Mouse (Mus musculus) embryonic fibroblast, embryonic 13.5 days (primary cell): ENCODE measurements around the gene Bfar. TPM values are rescaled to one million over a fixed set of nuclear protein-coding genes. Genes with fewer than 3 reads are reported as not detected.
"Not testable (repeated sequence)": the region's sequence is repeated elsewhere in the genome, so short reads cannot be mapped to it uniquely, and the experiment has no call there.

ENCODE experiments used
- H3K27ac ChIP-seq: 2 replicates; pipeline ENCODE4 v1.5.1; 2012; ENCODE audit warnings: low read length, control low read depth, inconsistent platforms; ENCODE audit not compliant: insufficient read depth
- H3K4me1 ChIP-seq: 2 replicates; pipeline ENCODE4 v1.6.1; 2011; ENCODE audit warnings: low read length; ENCODE audit not compliant: control insufficient read depth, insufficient read depth
- H3K4me3 ChIP-seq: 2 replicates; pipeline ENCODE4 v1.5.1; 2011; ENCODE audit warnings: mild to moderate bottlenecking, control low read depth, low read length; ENCODE audit not compliant: insufficient read depth
- CTCF ChIP-seq: IDR thresholded peaks from 2 replicates; pipeline ENCODE4 v1.5.1; 2011; ENCODE audit warnings: mild to moderate bottlenecking, control low read depth, low read length, moderate library complexity, borderline replicate concordance; ENCODE audit not compliant: insufficient read depth
- POLR2A ChIP-seq: IDR thresholded peaks from 2 replicates; pipeline ENCODE4 v1.6.1; 2011; ENCODE audit warnings: low read depth, mild to moderate bottlenecking, control low read depth, low read length, moderate library complexity
- polyA plus RNA-seq: library from polyadenylated mRNA; stranded (reverse); fragments of >200 nt; gene quantifications from 2 replicates; pipeline ENCODE4 v1.2.4, GENCODE M21; 2011; ENCODE audit warnings: low read depth; ENCODE audit not compliant: missing spikeins, insufficient read length

The Bfar gene
- polyA plus RNA-seq, 1 experiment, result 51.7 TPM

DNA sequence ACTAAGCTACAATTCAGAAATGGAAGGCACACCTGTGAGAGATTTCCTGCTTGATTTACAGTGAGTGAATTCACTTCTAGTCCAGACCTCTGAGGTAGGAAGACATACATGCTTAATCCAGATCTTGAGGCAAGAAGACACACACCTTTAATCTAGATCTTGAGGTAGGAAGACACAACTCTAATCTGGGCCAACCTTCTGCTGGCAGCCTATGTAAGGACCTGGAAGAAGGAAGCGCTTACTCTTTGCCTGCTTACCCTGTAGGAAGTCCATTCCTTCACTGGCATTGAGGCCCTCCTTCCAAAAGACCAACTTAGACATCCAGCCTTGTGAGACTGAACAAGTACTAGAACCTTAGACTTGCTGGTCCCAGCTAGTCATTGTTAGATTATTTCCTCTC, 2.4 kb upstream of the Bfar start:
- H3K4me1 ChIP-seq, result no peaks in the 10 kb centered on the region
- TF ChIP-seq CTCF (no peak), POLR2A (no peak)

DNA sequence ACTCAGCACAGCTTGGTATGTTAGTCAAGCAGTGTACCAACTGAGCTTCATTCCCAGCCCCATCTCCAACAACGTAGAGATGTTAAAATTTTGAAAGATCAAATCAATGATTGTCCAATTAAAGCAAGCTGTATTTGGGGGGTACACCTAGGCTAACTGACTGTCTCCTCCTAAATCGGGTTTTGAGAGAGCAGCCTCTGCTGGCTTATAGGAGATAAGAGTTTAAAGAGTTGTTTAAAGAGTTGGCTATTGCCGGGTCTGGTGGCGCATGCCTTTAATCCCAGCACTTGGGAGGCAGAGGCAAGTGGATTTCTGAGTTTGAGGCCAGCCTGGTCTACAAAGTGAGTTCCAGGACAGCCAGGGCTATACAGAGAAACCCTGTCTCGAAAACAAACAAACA, 762 bp upstream of the Bfar start:
- not testable (repeated sequence) for H3K27ac ChIP-seq, H3K4me3 ChIP-seq, H3K4me1 ChIP-seq

More for the DNA sequence above, 2.4 kb upstream of the Bfar start:
- H3K27ac ChIP-seq, result no peak overlapping the region
- H3K4me3 ChIP-seq, result no peak overlapping the region

DNA sequence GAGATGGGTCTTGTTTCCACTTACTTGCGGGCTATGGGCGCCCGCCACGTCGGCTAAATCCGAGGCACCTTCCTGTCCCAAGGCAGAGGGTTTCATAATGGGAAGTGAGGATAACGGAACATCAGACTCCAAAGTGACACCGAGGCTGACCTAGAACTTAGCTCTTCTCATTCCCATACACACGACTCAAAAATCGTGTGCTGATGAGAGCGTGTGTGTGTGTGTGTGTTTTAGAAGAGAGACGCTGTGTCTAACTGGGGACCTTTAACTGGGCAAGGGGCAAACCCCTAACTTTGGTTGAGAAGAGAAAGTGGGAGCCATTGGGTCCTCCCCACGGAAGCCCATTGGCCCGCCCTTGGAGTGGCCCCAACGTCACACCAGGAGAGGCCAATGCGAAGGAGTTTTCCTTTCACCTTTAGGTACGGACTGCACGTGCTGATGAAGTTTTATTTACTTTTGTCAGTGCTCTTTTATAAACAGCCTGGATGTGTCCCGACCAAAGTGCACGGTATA, 784 bp downstream of the Bfar start:
- Histone ChIP-seq H3K4me1 (no peaks in the 10 kb centered on the region), H3K27ac (peak overlapping the region; percentile 10; the same call in 1 of the 2 replicates), H3K4me3 (peak overlapping the region; percentile 99)
- TF ChIP-seq POLR2A (peak; percentile 65), CTCF (no peak)

DNA sequence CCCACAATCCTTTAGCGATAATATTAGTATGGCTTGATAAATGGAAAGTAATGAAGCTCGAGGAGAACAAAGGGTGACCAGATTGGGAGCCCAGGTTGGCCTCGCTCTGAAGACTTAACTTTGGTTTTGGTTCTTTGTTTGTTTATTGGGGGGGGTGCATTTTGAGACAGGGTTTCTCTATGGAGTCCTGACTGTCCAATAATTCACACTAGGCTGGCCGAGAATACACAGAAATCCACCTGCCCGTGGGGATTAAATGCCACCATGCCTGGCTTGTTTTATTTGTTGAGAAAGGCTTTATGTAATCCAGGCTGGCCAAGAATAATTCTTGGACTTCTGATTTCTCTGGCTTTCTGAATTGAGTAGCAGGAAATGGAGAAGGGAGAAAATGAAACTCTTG, 1.5 kb downstream of the Bfar start:
- Histone ChIP-seq H3K4me3 (no peak overlapping the region), H3K4me1 (no peaks in the 10 kb centered on the region), H3K27ac (no peak overlapping the region)
- TF ChIP-seq POLR2A, result no peak
- no peak for TF ChIP-seq CTCF

DNA sequence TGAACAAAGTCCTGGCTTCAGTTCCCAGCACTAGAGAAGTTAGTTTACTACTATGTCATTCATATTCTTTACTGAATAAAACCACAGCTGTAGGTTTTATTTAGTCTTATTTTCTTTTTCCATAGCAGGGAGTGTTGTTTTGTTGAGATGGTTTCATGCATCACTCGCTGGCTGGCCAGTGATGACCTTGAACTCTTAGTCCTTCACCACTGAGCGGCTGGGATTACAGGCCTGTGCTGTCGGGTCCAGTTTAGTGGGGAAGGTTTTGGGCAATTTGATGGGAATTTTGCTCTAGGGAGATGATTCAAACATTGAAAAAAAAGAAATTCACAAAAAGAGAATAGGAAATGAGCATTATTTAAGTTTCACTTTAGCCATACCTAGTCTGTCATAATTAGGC, 2.9 kb downstream of the Bfar start:
- no peak overlapping the region for H3K4me3 ChIP-seq
- TF ChIP-seq CTCF, result no peak
- no peak for TF ChIP-seq POLR2A
- no peaks in the 10 kb centered on the region for H3K4me1 ChIP-seq
- H3K27ac ChIP-seq, result no peak overlapping the region

DNA sequence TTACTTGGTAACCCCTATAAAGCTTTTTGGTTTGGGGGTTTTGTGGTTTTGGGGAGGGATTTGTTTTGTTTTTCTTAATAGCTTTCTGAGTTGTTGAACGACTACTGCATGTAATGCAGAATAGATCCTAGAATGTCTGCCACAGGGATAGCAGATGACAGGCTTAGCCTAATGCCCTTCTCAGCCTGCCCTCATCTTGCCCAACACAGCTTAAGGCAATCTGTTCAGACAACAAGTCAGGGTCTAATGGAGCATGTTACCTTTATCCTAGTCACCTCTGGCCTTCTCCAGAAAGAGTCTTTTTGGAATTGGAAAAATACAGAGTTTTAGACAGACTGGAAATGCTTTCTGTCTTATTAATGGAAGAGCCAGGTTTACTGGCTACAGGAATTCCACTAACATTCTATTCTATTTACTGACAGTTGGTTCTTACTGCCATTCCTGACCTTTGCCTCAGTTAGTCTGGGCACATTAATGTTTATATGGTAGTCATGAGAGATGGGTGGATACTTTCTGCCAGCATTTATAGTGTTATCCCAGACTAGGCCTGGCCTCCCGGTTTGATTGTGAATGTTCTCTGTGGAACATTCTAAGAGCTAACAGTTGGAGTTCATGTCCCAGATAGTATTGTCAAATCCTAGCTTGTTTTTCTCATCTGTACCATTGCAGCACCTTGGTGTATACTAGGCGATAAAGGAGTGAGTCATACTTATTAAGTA, 7.1 kb downstream of the Bfar start:
- H3K4me1 ChIP-seq, result no peaks in the 10 kb centered on the region

DNA sequence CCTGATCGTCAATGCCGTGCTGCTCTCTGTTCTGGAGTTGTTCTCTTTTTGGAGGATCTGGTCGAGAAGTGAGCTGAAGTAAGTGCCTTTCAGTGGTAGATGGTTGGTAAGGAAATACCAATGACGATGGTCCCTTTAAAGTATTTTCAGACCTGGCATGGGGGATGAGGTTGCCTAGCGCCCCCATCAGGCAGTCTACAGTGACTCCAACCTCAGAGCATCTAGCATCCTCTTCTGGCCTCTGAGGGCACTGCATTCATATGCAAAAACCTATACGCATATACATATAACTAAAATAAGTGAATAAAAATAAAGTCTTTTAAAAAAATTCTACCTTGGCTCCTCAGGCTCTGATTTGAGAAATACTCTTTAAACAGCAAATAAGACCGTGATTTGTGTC, 27.3 kb downstream of the Bfar start:
- Histone ChIP-seq H3K4me3 (no peak overlapping the region), H3K27ac (no peak overlapping the region), H3K4me1 (no peaks in the 10 kb centered on the region)
- TF ChIP-seq POLR2A (no peak), CTCF (no peak; the same call in 1 of the 2 replicates)

More for the DNA sequence above, 7.1 kb downstream of the Bfar start:
- Histone ChIP-seq H3K4me3 (no peak overlapping the region), H3K27ac (no peak overlapping the region)
- TF ChIP-seq POLR2A (no peak), CTCF (no peak)

DNA sequence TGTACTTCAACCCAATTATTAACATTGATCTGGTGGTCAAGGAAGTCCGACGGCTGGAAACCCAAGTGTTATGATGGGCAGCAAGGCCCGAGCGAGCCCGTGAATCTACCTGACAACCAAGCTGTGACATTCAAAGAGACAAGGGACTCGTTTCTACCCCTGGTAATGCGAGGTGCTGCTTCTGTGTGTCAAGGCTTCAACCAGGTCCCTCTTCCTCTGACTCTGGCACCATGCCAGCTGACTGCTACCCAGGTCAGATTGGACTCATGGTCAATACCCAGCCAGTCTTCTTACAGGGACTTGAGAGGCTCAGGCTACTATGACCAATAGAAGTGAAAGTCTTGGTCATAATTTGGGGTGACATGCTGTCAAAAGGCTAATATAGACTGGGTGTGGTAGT, 30.5 kb downstream of the Bfar start:
- H3K4me1 ChIP-seq, result no peaks in the 10 kb centered on the region

DNA sequence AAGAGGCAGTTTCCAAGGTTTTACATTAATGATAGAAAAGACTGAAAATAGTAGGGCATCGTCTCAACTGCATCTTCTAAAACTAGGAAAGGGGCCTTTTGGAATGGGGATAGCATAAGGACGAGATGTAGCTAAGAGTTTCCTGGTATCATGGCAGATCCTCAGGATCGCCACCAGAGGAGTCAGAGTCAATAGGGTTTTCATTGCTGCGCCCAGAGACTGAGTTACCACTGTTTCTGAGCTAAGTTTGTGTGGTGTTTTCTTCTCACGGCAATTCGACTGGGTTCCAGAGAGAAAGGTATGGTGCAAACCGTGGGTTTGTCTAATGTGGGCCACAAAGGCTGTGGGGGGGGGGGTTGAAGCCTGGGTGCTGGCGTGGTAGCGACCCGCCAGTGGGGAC, 33.0 kb downstream of the Bfar start:
- TF ChIP-seq CTCF, result no peak
- no peak for TF ChIP-seq POLR2A
- Histone ChIP-seq H3K4me1 (no peaks in the 10 kb centered on the region), H3K27ac (no peak overlapping the region), H3K4me3 (no peak overlapping the region)

More for the DNA sequence above, 30.5 kb downstream of the Bfar start:
- TF ChIP-seq POLR2A (no peak), CTCF (no peak)
- Histone ChIP-seq H3K4me3 (no peak overlapping the region), H3K27ac (no peak overlapping the region)

DNA sequence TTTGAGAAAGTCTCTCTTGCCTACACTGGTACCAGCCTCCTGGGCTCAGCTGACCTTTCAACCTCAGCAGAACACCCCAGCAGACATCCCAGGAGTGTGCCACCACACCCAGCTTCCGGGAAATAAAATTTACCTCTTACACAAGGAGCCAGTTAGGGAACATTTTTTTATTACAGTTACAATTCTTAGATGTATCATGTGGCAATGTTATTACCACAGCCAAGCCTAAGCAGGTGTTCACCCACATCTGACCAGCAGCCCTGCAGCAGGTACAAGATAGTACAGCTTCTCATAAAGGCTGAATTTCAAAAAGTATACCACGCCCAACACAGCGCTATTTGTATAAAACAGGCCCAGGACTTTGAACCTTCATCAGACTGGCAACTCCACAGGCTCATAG, 43.3 kb downstream of the Bfar start:
- H3K4me3 ChIP-seq, result no peak overlapping the region
- H3K27ac ChIP-seq, result no peak overlapping the region
- no peaks in the 10 kb centered on the region for H3K4me1 ChIP-seq
- TF ChIP-seq CTCF (no peak), POLR2A (no peak)
